Mouse (Mus musculus): ENCODE results near the gene Il25. TPM values are rescaled to one million over a fixed set of nuclear protein-coding genes. Genes with fewer than 3 reads are reported as not detected.
"Not testable (repeated sequence)": the region's sequence is repeated elsewhere in the genome, so short reads cannot be mapped to it uniquely, and the experiment has no call there.

Il25 gene
- polyA plus RNA-seq, 1 experiment from 2014 or later, result not detected

DNA sequence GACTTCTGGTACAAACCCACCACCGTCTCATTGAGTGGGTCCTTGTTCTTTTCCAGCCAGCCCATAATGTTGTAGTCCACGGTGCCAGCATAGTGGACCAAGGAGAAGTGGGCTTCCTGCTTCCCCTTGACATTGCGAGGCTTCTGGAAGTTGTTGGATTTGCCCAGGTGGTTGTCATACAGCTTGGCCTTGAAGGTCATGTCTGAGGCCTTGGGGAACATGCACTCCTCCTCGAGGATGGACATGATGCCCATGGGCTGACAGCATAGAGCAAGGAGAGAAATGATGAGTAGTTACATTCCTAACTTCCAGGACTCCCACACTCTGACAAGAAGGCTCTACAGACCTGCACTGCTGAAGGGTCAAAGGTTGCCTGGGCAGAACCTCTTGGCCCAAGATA, 26.0 kb downstream of the Il25 start:
- no peak overlapping the region for H3K9ac ChIP-seq (ENCODE audit: low read depth, low read length)
- no peak overlapping the region for H3K27ac ChIP-seq (ENCODE audit: low read depth, low read length)
- no peak overlapping the region for H3K4me2 ChIP-seq (replicated peaks; ENCODE audit: low read depth)
- no peaks in the 10 kb centered on the region for H3K4me1 ChIP-seq (replicated peaks; ENCODE audit: control insufficient read depth, insufficient read depth, low read length)
- 80% methylated on average over 4 of the region's 4 CpGs for WGBS
- TF ChIP-seq CTCF (IDR thresholded peaks at IDR 0.05; ENCODE audit: low read depth), result no peak
- H3K27me3 ChIP-seq (replicated peaks; ENCODE audit: control insufficient read depth, insufficient read depth, low read length), result no peaks in the 10 kb centered on the region
- H3K36me3 ChIP-seq (ENCODE audit: control insufficient read depth, insufficient read depth), result no peaks in the 10 kb centered on the region
- H3K9me3 ChIP-seq (ENCODE audit: control insufficient read depth), result no peaks in the 10 kb centered on the region
- no peak overlapping the region for H3K4me3 ChIP-seq (ENCODE audit: low read depth, low read length)
- ATAC-seq, result no peak

DNA sequence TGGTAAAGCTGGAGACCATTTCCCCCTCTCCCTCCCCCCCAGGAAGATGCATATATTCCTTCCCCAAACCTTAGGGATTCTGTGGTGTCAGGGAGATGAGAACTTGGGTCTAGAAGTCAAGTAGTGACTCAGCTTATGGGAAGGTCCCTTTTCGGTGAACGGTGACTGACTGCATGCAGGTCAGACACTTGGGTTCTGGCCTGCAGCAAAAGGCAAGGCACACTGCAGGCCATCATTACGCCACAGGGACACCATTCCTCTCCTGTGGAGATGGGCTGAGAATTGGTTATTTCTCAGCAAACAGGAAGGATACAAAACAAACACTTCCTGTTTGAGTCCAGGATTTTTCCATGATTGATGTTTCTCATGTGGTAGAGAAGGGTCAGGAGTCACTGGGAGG, 26.7 kb downstream of the Il25 start:
- WGBS, result 82% methylated on average over 3 of the region's 3 CpGs
- no peak overlapping the region for H3K9ac ChIP-seq (ENCODE audit: low read depth, low read length)
- H3K27me3 ChIP-seq (replicated peaks; ENCODE audit: control insufficient read depth, insufficient read depth, low read length), result no peaks in the 10 kb centered on the region

DNA sequence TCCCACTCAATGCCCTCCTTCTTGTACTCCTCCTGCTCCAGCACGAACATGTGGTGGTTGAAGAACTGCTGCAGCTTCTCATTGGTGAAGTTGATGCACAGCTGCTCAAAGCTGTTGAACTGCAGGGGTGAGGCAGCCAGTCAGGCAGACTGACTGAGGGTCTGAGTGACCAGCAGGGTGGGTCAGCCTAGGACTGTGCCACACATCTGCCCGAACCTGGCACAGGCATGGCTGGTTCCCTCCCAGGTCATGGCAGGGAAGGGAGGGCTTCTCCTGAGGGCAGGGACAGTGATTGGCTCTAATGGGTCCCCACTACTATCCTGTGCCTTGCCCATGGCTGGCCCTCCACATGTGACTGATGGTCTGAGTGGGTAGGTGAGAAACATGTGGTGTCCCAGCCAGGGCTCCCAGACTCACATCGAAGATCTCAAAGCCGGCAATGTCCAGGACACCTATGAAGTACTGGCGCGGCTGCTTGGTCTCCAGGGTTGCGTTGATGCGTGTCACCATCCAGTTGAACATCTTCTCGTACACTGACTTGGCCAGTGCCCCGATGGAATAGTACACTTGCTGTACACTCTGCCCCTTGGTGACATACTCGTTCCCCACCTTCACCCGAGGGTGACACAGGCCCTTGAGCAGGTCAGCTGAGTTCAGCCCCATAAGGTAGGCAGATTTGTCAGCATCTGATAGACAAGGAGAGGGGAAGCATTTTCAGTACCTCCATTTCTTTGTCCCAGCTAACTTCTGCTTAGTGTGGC, 27.5 kb downstream of the Il25 start:
- H3K27ac ChIP-seq (ENCODE audit: low read depth, low read length); ATAC-seq; H3K9me3 ChIP-seq (ENCODE audit: control insufficient read depth); H3K36me3 ChIP-seq (ENCODE audit: control insufficient read depth, insufficient read depth); H3K9ac ChIP-seq (ENCODE audit: low read depth, low read length); H3K27me3 ChIP-seq (replicated peaks; ENCODE audit: control insufficient read depth, insufficient read depth, low read length); H3K4me1 ChIP-seq (replicated peaks; ENCODE audit: control insufficient read depth, insufficient read depth, low read length); H3K4me2 ChIP-seq (replicated peaks; ENCODE audit: low read depth); H3K4me3 ChIP-seq (ENCODE audit: low read depth, low read length): not testable (repeated sequence)
- 94% methylated on average over 12 of the region's 12 CpGs for WGBS

More for the DNA sequence above, 26.7 kb downstream of the Il25 start:
- Histone ChIP-seq H3K36me3 (ENCODE audit: control insufficient read depth, insufficient read depth) (no peaks in the 10 kb centered on the region), H3K4me2 (replicated peaks; ENCODE audit: low read depth) (no peak overlapping the region), H3K4me1 (replicated peaks; ENCODE audit: control insufficient read depth, insufficient read depth, low read length) (no peaks in the 10 kb centered on the region), H3K27ac (ENCODE audit: low read depth, low read length) (no peak overlapping the region), H3K4me3 (ENCODE audit: low read depth, low read length) (no peak overlapping the region), H3K9me3 (ENCODE audit: control insufficient read depth) (no peaks in the 10 kb centered on the region)
- no peak for TF ChIP-seq CTCF (IDR thresholded peaks at IDR 0.05; ENCODE audit: low read depth)
- ATAC-seq, result no peak

DNA sequence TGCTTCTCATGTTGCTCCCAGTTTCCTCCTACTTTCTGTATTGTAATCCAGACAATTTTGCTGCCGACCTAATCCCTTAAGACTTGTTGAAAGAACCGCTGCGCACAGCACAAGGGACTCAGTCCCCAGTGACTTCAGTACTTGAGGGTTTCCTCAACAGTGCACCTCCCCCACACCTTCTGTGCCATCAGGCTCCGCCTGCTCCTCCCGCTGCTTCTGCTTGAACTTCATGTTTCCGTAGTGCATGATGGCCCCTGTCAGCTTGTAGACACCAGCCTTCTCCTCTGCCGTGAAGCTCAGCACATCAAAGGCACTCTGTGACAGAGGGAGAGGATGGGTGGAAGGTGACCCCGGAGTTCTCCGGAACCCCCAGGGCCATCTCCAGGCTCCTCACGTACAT, 28.3 kb downstream of the Il25 start:
- H3K9me3 ChIP-seq (ENCODE audit: control insufficient read depth), result no peaks in the 10 kb centered on the region
- no peak overlapping the region for H3K4me3 ChIP-seq (ENCODE audit: low read depth, low read length)
- no peaks in the 10 kb centered on the region for H3K27me3 ChIP-seq (replicated peaks; ENCODE audit: control insufficient read depth, insufficient read depth, low read length)
- WGBS, result 66% methylated on average over 10 of the region's 10 CpGs
- H3K36me3 ChIP-seq (ENCODE audit: control insufficient read depth, insufficient read depth), result no peaks in the 10 kb centered on the region
- no peak overlapping the region for H3K4me2 ChIP-seq (replicated peaks; ENCODE audit: low read depth)
- no peak for ATAC-seq
- no peak overlapping the region for H3K27ac ChIP-seq (ENCODE audit: low read depth, low read length)
- TF ChIP-seq CTCF (IDR thresholded peaks at IDR 0.05; ENCODE audit: low read depth), result no peak
- H3K4me1 ChIP-seq (replicated peaks; ENCODE audit: control insufficient read depth, insufficient read depth, low read length), result no peaks in the 10 kb centered on the region
- no peak overlapping the region for H3K9ac ChIP-seq (ENCODE audit: low read depth, low read length)

DNA sequence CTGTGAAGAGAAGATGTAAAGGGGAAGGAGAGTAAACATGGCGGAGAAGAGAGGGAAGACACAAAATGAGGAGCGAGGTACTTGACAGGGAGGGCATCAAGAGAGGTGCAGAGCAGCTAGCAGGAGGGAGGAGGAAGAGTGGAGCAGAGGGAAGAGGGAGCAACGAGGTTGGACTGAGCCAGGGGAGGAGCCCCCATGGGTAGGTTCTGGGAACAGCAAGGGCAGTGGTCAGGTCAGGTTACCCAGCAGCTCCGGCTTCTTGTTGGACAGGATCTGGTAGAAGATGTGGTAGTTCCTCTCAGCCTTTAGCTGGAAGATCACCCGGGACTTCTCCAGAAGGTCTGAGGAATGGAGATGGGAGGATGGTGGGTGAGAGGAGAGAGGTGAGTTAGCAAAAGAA, 29.0 kb downstream of the Il25 start:
- no peaks in the 10 kb centered on the region for H3K9me3 ChIP-seq (ENCODE audit: control insufficient read depth)
- ATAC-seq, result no peak
- no peak overlapping the region for H3K4me2 ChIP-seq (replicated peaks; ENCODE audit: low read depth)
- H3K4me3 ChIP-seq (ENCODE audit: low read depth, low read length), result no peak overlapping the region
- H3K9ac ChIP-seq (ENCODE audit: low read depth, low read length), result no peak overlapping the region
- H3K4me1 ChIP-seq (replicated peaks; ENCODE audit: control insufficient read depth, insufficient read depth, low read length), result no peaks in the 10 kb centered on the region
- no peaks in the 10 kb centered on the region for H3K27me3 ChIP-seq (replicated peaks; ENCODE audit: control insufficient read depth, insufficient read depth, low read length)
- H3K36me3 ChIP-seq (ENCODE audit: control insufficient read depth, insufficient read depth), result no peaks in the 10 kb centered on the region
- TF ChIP-seq CTCF (IDR thresholded peaks at IDR 0.05; ENCODE audit: low read depth), result no peak
- 74% methylated on average over 5 of the region's 5 CpGs for WGBS
- no peak overlapping the region for H3K27ac ChIP-seq (ENCODE audit: low read depth, low read length)

DNA sequence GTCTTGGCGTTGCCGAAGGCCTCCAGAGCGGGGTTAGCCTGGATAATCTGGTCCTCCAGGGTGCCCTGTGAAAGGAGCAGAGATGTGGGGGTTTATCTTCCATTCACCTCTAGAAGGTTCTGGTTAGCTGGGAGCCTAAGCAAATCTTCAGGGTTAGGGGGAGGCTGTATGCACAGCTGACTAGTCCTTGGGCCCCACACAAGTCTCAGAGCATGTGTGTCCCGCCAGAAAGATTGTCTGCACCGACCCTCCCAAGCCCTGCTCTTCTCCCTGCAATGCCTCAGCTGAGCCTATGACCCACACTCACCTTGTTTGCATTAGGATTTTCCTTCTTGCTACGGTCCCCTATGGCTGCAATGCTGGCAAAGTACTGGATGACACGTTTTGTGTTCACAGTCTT, 30.2 kb downstream of the Il25 start:
- H3K4me1 ChIP-seq (replicated peaks; ENCODE audit: control insufficient read depth, insufficient read depth, low read length), result no peaks in the 10 kb centered on the region
- no peak overlapping the region for H3K27ac ChIP-seq (ENCODE audit: low read depth, low read length)
- no peak overlapping the region for H3K4me3 ChIP-seq (ENCODE audit: low read depth, low read length)
- H3K4me2 ChIP-seq (replicated peaks; ENCODE audit: low read depth), result no peak overlapping the region
- H3K27me3 ChIP-seq (replicated peaks; ENCODE audit: control insufficient read depth, insufficient read depth, low read length), result no peaks in the 10 kb centered on the region
- H3K9me3 ChIP-seq (ENCODE audit: control insufficient read depth), result no peaks in the 10 kb centered on the region
- TF ChIP-seq CTCF (IDR thresholded peaks at IDR 0.05; ENCODE audit: low read depth), result no peak
- H3K36me3 ChIP-seq (ENCODE audit: control insufficient read depth, insufficient read depth), result no peaks in the 10 kb centered on the region
- no peak for ATAC-seq
- WGBS, result 59% methylated on average over 7 of the region's 7 CpGs
- no peak overlapping the region for H3K9ac ChIP-seq (ENCODE audit: low read depth, low read length)

DNA sequence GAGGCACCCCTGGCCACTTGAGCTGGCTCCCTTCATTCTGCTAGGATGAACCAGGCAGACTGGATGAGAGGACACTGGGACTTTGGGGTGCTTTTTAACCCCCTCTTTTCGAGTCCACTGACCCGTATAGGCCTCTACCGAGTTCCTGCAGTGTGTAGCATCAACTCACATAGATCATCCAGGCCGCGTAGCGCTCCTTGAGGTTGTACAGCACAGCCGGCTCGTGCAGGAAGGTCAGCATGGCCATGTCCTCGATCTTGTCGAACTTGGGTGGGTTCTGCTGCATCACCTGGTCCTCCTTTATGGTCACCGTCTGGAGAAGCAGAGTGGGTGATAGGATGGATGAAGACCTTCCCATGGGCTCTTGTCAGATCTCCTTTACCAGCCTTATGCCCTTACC, 31.2 kb downstream of the Il25 start:
- Histone ChIP-seq H3K4me3 (ENCODE audit: low read depth, low read length) (no peak overlapping the region), H3K9ac (ENCODE audit: low read depth, low read length) (no peak overlapping the region), H3K27ac (ENCODE audit: low read depth, low read length) (no peak overlapping the region), H3K36me3 (ENCODE audit: control insufficient read depth, insufficient read depth) (no peaks in the 10 kb centered on the region), H3K9me3 (ENCODE audit: control insufficient read depth) (no peaks in the 10 kb centered on the region), H3K4me1 (replicated peaks; ENCODE audit: control insufficient read depth, insufficient read depth, low read length) (no peaks in the 10 kb centered on the region), H3K4me2 (replicated peaks; ENCODE audit: low read depth) (no peak overlapping the region), H3K27me3 (replicated peaks; ENCODE audit: control insufficient read depth, insufficient read depth, low read length) (no peaks in the 10 kb centered on the region)
- TF ChIP-seq CTCF (IDR thresholded peaks at IDR 0.05; ENCODE audit: low read depth), result no peak
- ATAC-seq, result no peak
- WGBS, result 90% methylated on average over 11 of the region's 11 CpGs
